Mouse (Mus musculus) kidney, adult 2 months (tissue): ENCODE data around the gene Rps5.

Source experiments
- CTCF ChIP-seq: fragments of 200-500 bp; conservative IDR thresholded peaks from 2 replicates; pipeline ENCODE4 v1.5.1; 2011; ENCODE audit warnings: low read depth, mild to moderate bottlenecking, control low read depth, low read length, moderate library complexity, mixed read lengths; ENCODE audit not compliant: insufficient read depth, insufficient read length
- POLR2A ChIP-seq: fragments of 200-500 bp; IDR thresholded peaks from one replicate; pipeline ENCODE4 v1.6.1; 2011; ENCODE audit warnings: low read depth, low read length, control low read depth

DNA sequence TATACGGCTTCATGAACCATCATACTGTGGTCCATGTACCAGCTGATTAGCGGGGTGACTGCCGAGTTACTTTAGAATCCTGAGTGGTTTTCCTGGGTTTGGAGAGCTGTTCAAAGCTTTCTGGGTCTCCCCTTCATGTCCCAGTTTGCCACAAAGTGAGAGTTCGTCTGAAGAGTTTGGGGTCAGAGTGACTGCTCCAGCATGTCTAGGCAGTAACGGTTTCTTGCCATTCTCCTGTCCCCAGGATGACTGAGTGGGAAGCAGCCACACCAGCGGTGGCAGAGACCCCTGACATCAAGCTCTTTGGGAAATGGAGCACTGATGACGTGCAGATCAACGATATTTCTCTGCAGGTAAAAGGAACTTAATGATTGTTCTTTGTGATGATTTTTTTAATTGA, 639 bp downstream of the Rps5 start:
- no peak for TF ChIP-seq CTCF
- no peak for TF ChIP-seq POLR2A
